Mouse (Mus musculus): ENCODE results near the gene Fbxo40.

Gene Fbxo40

GRCm38 (mm10) chr16:36924312-36924711 lies 66.0 kb downstream of the Fbxo40 start:
- DNase-seq (ENCODE audit: low read depth, low spot score): no peak

DNA sequence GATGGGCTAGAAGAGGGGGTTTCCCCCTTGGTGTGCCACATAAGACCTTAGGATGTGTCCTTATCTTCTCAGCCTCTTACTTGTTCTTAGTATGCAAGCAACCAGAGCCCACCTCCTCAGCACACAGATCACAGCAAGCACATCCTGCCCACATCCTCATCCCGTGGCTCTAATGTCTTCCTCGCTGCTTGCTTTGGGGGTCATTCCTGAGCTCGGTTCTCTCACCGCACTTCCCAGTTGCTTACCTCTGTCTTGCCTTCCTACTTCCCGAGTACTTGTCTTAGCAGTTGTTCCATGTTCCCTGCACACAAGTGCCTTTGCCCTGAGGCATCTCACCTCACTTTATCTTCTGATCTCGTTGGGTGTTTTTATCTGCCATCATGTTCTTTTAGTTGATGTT lies 68.3 kb downstream of the Fbxo40 start:
- DNase-seq (ENCODE audit: low read depth, low spot score): peak; percentile 55

DNA sequence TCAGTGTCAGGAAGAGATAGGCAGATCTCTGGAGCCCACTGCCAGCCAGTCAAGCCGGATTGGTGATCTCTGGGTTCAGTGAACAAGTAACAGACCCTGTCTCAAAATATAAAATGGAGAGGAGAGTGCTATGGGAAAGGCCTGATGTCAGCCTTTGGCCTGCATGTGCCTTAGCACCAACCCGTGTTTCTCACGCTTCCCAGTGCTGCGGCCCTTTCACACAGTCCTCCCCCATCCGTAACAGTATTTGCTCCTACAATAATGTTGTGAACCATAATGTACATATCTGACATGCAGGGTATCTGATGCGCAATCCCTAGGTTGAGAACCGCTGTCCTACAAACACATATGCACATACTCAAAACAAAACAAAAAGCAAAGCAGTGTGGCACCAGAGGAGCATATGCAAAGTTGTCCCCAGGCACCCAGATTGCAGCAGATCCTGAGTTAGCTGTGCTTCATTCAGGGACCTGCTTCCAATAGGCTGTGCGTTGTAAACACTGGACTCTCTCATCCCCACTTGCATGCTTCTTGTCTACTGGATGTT lies 69.1 kb downstream of the Fbxo40 start:
- DNase-seq (ENCODE audit: low read depth, low spot score): no peak

DNA sequence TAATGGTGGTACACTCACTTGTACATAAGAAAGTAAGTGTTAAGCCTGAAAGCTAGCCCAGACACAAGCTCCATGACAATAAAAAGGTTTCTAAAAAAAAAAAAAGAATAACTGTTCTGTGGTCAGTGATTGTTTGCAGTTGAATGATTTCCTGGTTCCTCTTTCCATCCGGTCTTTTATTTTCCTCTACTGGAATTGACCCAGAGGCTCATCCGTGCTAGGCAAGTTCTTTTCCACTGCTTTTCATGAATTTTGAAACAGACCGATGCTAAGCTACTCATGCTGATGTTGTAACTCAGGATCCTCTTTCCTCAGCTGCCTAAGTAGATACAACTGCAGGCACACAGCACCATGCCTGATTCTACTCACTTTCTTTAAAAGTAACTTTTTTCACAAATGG lies 69.9 kb downstream of the Fbxo40 start:
- DNase-seq (ENCODE audit: low read depth, low spot score): no peak

DNA sequence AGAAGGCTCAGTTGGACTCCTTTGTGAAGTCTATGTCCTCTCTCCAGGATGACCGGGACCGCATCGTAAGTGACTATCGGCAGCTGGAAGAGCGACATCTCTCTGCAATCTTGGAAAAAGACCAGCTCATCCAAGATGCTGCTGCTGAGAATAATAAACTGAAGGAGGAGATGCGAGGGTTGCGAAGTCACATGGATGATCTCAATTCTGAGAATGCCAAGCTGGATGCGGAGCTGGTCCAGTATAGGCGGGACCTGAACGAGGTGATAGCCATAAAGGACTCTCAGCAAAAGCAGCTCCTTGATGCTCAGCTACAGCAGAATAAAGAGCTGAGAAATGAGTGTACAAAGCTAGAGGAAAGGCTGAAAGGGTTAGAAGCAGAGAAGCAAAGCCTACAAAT lies 71.8 kb downstream of the Fbxo40 start:
- DNase-seq (ENCODE audit: low read depth, low spot score): no peak

DNA sequence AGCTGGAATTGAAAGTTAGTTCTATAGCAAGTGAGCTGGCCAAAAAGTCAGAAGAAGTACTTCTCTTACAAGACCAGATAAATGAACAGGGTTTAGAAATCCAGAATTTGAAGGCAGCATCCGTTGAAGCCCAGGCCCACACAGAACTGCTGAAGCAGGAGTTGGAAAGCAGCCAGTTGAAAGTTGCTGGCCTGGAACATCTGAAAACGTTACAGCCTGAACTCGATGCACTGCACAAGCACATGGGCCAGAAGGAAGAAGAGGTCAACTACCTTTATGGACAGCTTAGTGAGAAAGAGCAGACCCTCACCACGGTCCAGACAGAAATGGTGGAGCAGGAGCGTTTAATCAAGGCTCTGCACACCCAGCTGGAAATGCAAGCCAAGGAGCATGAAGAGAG lies 76.1 kb downstream of the Fbxo40 start:
- no peak for DNase-seq (ENCODE audit: low read depth, low spot score)

All from CD4-positive, CD25-positive, alpha-beta regulatory T cell, adult 2 months (primary cell).